Mouse (Mus musculus): ENCODE data around the gene Ndufs6.

Ndufs6 gene

GRCm38 (mm10) chr13:73306085-73306410 is 22.3 kb downstream of the Ndufs6 start:
- no peak for DNase-seq (ENCODE audit: low read depth)

DNA sequence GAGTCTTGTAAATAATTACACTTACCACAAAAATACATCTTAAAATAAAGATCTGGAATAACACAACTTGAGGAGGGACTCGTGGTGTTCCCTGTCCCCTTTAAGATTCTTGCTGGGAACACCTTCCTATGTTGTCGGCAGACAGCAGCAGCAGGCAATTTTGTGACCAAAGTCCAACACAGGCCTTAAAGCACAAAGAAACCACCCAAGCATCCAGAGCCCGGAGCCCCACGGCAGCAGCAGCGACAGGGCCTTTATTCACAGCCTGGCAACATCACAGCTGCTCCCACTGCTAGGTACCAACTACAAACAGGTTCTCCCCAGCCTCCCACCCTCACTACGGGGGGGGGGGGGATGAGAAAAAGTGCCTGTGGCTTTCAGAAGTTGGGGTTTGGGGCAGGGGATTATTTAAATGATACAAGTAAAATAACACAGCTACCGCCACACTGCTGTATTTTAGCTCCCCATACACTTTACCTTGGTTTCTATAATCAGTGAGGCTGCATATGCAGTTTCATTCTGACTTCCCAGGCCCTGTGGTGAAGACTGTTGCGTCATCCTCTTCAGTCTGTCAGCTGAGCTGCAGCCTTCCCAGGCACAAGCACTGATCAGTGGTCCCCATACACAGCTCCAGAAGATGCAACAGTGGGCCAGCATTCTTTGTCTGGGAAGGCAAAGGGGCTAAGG is 22.8 kb downstream of the Ndufs6 start:
- DNase-seq (ENCODE audit: low read depth) = no peak

GRCm38 (mm10) chr13:73304729-73305128 is 23.6 kb downstream of the Ndufs6 start:
- no peak for DNase-seq (ENCODE audit: low read depth)

DNA sequence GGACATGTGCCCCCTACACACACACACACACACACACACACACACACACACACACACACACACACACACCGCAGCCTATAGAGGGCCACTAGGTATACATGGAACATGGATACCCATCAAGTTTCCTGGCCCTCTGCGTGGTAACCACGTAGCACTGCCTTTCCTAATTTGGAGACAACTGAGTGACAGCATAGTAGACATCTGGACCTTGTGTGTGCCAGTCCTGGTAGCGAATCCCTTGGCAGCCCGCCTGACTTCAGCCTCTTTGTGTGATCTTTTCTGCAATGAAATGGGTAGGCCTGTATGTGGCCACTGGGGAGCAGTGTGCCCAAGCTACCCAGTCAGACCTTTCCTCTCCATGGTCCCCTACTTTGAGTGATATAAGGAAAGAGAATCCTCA is 29.0 kb downstream of the Ndufs6 start:
- no peak for DNase-seq (ENCODE audit: low read depth)

DNA sequence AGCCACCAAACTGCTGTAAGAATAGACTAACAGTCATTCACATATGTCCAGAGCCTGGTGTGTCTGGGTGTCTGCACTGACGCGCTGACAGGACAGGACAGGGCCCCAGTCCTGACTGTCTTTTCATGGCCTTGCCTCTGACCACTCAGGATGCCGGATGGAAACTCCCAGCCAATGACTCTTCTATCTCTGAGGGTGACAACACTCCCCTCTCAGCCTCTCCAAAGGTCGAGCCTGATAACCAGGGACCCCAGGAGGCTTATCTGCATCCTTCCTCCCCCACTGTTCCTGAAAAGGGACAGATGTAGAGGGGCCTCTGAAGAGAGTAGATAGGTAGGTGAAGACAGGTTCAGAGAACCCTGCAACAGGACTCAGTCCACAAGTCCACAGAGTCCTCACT is 29.6 kb downstream of the Ndufs6 start:
- DNase-seq (ENCODE audit: low read depth) = no peak

DNA sequence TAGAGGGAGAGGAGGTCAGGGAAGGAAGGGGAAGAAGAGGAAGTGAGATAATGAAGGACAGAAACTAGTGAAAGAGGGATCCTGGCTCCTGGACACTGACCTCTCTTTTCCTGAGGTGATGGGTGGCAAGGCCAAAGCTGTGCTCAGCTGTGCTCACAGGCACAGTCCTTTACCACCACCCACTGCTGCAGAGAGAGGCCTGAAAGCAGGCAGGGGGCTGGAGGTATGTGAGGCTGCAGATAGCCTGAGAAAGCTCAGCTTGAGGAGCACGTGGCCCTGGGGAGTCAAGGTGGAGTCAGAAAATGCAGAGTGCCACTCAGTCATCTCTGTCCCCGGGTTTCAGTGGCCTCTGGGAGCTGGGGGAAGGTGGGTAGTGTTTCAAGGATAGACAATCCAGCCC is 37.2 kb downstream of the Ndufs6 start:
- DNase-seq (ENCODE audit: low read depth) = no peak

GRCm38 (mm10) chr13:73290206-73290605 is 38.1 kb downstream of the Ndufs6 start:
- DNase-seq (ENCODE audit: low read depth) = no peak

DNA sequence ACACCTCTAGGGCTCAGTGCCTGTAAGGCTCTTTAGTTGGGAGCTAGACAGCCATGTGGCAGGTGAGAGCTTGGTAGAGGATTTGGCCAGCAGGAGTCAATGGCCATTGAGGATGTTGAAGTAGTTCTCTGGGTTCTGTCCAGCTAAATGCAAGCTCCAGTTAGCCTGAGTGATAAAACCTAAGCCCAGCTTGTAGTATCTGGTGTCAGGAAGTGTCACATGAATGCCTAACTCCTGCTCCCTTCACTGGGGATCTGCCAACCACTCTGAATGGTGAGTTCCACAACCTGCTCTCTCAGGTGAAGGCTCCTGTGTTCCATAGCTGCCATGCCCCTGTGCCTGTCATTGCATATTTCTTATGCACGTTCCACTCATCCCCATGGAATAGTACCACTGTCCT is 44.8 kb downstream of the Ndufs6 start:
- no peak for DNase-seq (ENCODE audit: low read depth)

DNA sequence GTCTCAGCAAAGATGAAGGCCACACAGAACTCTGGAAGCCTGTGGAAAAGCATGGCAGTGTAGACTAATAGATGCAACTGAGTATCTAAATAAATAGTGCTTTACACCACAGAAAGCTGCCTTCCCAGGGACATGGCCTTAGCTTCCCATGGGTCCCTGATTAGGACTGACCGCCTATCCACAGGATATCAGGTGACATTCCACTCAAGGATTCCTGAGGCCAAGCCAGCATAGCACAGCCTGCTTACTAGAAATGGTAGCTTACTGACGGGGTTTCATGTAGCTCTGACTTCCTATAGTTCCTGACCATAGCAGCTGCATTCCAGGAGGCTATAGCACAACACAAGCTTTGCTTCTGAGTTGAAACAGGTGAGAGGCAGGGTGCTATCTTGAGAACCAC is 45.9 kb downstream of the Ndufs6 start:
- DNase-seq (ENCODE audit: low read depth) = no peak

GRCm38 (mm10) chr13:73279196-73279595 is 49.1 kb downstream of the Ndufs6 start:
- DNase-seq (ENCODE audit: low read depth) = no peak

DNA sequence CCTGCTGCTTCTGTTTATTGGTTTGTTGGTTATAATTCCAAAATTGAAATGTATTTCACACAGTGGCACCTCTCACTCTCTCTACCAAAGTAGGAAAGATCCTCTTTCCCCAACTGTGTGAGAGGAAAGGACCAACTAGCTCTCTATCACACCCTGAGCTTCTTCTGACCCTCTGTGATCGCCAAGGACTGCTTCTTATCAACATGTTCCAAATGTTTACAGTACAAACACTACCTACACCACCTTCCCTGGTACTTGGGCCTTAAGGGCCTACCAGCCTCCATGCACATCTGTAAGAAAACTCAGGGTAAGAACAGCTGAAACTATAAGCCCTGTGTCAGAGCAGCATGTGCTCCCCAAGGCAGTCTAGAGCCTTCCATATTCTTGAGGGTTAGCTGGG is 50.5 kb downstream of the Ndufs6 start:
- DNase-seq (ENCODE audit: low read depth) = no peak

DNA sequence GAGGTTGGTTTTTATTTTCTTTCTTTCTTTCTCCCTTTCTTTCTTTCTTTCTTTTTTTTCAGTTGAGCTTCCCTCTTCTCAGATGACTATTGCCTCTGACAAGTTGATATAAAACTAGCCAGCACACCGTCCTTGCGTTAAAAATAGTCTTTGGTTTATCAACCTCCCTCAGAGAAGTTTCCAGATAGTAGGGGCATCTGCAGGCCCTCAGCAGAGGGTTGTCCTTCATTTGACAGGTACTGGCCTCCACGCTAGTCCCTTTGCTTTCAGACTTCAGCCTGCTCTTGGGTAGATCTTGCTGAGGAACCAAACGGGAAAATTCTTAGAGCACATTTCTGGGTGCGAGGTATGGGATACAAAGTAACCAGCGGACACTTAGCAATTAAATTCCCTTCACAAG is 51.0 kb downstream of the Ndufs6 start:
- no peak for DNase-seq (ENCODE audit: low read depth)

GRCm38 (mm10) chr13:73273536-73273935 is 54.8 kb downstream of the Ndufs6 start:
- DNase-seq (ENCODE audit: low read depth) = no peak

GRCm38 (mm10) chr13:73272794-73273282 is 55.5 kb downstream of the Ndufs6 start:
- no peak for DNase-seq (ENCODE audit: low read depth)

GRCm38 (mm10) chr13:73271336-73272242 is 56.8 kb downstream of the Ndufs6 start:
- DNase-seq (ENCODE audit: low read depth) = no peak

DNA sequence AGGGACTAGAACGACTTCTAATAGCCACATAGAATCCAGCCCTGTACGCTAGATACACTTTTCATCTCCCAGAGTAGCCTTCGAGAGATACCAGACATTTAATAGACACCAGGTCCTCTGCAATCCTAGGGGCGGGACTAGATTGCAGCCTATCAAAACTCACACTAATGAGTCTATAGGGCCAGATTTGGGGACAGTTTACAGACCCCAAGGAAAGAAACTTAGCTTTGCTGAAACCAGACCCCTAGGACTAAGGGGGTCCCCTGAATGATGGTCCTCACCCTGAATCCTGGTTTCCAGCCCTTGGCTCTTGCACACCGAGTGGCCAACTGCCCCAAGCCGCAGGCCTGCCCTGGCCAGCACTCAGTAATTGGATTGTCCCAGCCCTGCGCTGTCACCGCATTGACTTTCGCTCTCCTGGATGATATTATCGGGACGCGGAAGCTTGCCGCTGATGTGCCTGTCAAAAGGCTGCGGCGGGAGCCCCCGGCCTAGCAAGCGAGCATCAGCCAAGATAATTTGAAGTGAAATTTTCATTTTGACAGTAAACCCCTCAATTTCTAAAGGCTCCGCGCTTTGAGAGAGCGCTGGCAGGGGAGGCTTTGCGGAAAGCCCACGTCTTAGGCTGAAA is 57.8 kb downstream of the Ndufs6 start:
- no peak for DNase-seq (ENCODE audit: low read depth)

DNA sequence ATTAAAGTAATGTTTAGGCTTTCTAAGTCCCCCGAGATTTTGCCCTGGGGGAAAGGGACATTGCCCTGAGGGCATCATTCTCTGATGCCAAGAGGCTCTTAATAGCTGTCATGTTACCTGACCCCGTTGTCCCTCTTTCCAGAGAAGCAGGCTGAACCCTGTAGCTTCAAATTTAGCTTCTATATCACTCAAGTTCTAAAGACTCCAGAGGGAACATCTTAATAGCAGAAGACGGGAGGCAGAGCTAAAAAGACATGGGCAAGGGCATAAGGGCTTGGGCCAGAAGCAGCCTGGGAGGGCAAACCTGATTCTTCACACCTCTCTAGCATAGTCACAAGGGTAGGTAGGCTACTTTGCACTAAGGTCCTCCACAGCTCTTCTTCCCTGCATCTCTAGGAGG is 58.5 kb downstream of the Ndufs6 start:
- no peak for DNase-seq (ENCODE audit: low read depth)
